ENCODE assay signal across 2 mouse cellular contexts in the genomic region with DNA sequence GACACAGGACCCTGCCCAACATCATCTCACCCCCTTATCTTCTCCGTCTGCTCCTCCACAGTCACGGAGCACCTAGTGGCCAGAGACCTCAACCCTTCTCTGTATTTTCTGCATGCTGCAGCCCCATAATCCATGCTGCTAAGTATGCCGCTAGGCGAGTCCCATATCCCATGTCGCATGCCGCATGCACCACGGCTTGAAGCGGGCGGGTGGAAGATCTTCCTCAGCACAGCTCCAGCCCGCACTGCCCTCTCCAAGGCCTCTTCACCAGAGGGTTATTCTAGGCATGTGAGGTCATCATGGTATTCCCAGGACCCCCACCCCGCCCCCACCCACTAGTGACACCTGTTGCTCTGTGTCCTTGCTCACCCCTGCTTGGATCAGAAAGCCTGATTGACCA.
TF ChIP-seq lines count a peak whose summit lies in the region.

No protein-coding gene starts in this region.

TF ChIP-seq in CH12.LX, 34 proteins besides CTCF, POLR2A, EP300 and RAD21:
- no peak for TF ChIP-seq GABPA (IDR thresholded peaks at IDR 0.05; ENCODE audit: insufficient replicate concordance, low read depth, low read length)
- no peak for TF ChIP-seq UBTF (IDR thresholded peaks at IDR 0.05; ENCODE audit: low read depth, low read length)
- no peak for TF ChIP-seq CHD2 (IDR thresholded peaks at IDR 0.05; ENCODE audit: low read length)
- TF ChIP-seq RCOR1 (conservative IDR thresholded peaks at IDR 0.05; ENCODE audit: low read depth, low read length): no peak
- no peak for TF ChIP-seq ETS1 (conservative IDR thresholded peaks at IDR 0.05; ENCODE audit: low read depth, low read length)
- no peak for TF ChIP-seq MXI1 (IDR thresholded peaks at IDR 0.05; ENCODE audit: low read depth, low read length)
- no peak for TF ChIP-seq MAFK (IDR thresholded peaks at IDR 0.05; ENCODE audit: insufficient replicate concordance, low read length)
- TF ChIP-seq USF1 (IDR thresholded peaks at IDR 0.05; ENCODE audit: low read depth, low read length): no peak
- no peak for TF ChIP-seq MAX (IDR thresholded peaks at IDR 0.05; ENCODE audit: low read length)

TF ChIP-seq in myocyte, 11 proteins besides CTCF, POLR2A, EP300 and RAD21:
- TF ChIP-seq USF1 (IDR thresholded peaks at IDR 0.05; ENCODE audit: low read depth) (no peak), REST (IDR thresholded peaks at IDR 0.05; ENCODE audit: insufficient read depth, insufficient read length) (no peak), TCF3 (IDR thresholded peaks at IDR 0.05; ENCODE audit: insufficient read length, low read depth) (no peak), POLR2AphosphoS2 (IDR thresholded peaks at IDR 0.05; ENCODE audit: insufficient read length, low read depth) (no peak), MYOG (IDR thresholded peaks at IDR 0.05; ENCODE audit: control insufficient read depth in 1 of 3, insufficient read depth in 1 of 3, insufficient read length in 2 of 3, low read depth in 2 of 3) (peak in 1 of 3 experiments; percentile 20), SRF (IDR thresholded peaks at IDR 0.05; ENCODE audit: control insufficient read depth, insufficient read length, low read depth) (no peak), MYOD1 (IDR thresholded peaks at IDR 0.05; ENCODE audit: control insufficient read depth in 1 of 3, insufficient read length in 2 of 3, low read depth in 2 of 3) (peak in 2 of 3 experiments; percentile 12 to 64)
